Mouse (Mus musculus): ENCODE measurements around the gene Fam20b. TPM values are rescaled to one million over a fixed set of nuclear protein-coding genes. Genes with fewer than 3 reads are reported as not detected.

Gene Fam20b
- total RNA-seq, 2 experiments from 2014 or later: 59.9 to 61.3 TPM

DNA sequence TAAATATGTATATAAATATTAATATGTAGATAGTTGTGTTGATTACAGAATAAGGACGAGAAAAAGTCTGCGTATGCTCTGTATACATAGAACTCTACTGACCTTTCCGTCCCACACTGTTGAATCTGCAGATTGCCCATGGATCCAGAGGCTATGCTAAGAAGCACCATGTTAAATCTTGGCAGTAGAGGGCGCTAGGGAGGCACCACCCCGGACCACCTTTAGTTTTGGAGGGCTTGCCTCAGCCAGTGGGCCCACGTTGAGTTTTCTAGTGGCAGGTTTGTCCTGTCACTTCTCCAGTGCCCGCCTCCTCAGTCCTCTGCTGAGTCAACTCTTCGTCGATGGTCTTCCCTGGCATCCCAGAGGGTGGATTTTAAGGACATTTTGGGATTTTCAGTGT, 11.9 kb upstream of the Fam20b start:
- no peak for DNase-seq

DNA sequence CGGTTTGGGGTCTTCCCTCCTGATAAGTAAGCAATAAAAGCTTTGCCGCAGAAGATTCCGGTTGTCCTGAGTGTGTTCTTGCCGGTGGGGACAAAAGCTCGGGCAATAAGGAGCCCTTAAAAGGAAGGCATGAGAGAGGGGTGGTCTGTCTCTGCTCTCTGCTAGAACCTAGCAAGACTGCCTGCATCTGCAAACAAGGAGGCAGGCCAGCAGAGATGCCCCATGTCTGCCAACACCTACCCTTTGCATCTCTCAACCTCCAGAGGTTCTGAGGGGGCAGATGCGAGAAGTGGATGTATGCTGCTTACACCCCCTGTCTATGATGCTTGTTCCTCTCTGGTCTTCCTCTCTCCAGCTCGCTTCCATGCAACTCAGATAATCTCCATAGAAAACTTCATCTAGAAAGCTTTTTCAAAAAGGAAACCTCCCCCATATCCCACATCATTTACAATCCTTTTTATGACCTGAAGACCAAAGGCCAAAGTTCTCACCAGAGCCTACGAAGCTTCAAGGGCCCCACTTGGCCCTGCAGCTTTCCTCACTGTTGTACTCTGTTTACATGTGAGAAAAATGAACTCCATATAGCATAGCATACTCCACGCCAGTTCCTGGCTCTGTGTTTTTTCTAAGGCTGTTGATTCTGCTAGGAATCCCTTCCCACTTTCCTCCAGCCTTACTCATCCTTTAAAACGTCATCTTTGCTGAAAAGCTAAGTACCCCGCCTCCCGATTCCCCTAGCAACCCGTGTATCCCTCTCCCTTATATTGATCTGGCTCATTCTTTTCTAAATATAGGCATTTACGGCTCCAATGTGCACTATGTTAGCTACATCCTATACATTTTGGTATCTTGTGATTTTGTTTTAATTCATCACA, 8.6 kb upstream of the Fam20b start:
- no peak for DNase-seq

DNA sequence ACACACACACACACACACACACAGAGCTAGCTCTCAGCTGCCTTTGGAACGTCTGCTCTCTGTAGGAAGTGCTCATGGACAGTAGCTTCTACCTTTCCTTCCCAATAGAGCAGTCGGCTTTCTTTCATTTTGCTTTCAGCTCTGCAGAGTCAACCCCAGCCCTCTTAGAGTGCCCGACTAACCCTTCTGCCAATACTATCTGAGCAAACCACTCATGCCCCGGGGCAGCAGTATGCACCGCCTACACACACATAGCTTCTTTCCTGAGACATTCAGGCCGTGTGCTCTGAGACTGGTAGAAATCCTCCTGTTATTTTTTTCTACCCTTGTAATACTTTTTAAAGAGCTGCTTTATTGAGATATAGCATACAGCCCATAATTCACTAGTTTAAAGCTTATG, 3.2 kb upstream of the Fam20b start:
- DNase-seq: no peak

DNA sequence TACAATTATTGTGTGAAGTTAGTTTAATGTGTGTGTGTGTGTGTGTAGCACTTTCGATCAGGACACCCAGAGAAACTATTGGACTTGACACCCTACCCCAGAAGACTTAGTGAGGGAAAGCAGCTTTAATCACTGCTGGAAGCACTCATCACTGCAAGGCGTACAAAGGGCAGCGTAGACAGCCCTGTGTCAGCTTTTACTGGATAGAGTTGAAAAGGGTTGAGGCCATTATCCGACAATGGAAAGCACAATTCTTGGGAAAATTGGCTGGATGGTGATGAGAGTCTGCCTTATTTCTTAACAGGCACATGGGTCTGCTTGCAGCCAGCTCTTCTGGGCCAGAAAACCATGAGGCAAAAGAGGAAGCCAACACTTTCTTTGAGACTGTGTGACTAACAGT, 1.2 kb upstream of the Fam20b start:
- DNase-seq: peak in 1 of 2 experiments; percentile 12

DNA sequence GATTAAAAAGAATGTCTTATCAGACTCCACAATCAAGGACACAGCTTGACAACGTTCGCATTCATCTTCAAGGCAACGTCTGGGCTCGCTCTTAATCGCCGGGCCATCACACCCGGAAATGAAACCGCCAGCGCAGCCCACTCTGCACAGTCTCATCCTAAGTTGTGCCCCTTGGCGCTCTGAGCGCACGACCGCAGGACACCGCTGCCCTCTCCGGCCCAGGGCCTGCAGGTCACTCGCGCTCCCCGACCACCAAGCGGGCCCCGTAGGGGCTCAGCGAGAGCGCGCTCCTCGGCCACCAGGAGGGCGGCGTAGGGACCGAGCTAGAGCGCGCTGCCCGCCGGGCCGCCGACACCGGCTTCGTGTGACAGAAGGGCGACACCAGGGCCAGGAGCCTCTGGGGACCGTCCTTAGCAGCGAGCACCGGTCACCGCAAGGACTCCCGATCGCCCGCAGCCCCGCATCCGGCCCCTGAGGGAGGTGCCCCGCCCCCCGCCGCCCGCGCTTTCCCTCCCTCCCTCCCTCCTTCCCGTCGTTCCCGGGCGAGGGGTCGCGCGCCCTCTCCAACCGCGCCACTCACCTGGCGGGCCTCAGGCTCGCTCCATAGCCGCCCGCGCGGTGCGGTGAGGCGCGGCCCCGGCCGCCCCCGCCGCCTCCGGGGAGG, 468 bp downstream of the Fam20b start:
- DNase-seq: peak in 1 of 2 experiments; percentile 63

DNA sequence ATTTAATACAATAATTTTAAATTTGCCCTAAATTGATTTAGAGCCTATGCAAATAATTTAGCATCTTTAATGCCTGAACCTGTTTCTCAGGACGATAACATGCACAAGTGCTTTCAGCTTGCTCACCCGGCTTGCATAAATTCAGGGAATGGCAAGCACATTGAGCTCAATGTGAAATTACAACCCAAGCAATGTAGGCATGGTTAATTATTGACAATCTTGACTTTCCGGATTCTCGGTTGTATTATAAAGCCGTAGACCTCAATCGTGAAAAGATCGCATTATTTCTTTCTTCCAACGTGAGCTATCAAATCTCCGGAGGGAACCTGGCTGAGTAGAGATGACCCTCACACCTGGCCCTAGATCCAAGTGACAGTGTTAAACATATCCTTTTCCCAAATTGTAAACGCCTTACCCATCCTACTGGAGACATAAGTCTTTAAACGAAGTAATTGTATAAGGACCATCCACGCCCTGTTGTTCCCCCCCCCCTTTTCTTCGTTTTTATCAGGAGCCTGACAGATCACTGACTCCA, 1.1 kb downstream of the Fam20b start:
- peak in 1 of 2 experiments; percentile 17 for DNase-seq

DNA sequence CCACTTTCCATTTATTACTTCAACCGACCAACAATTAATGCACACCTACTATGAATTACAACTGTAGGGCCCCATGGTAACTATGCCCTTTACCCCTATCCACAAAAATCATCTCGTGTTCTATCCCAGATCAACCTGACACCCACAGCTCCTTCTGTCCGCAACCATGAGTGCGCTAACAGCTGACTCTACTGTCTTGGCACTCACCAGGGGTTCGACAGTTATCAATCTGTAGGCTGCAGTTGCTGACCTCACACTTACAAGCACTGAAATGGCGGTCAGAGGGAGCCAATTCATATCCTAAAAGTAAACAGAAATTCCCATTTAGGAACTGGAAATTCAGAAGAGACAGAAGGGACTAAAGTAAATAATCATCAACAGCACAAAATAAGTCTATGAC, 2.2 kb downstream of the Fam20b start:
- no peak for DNase-seq

DNA sequence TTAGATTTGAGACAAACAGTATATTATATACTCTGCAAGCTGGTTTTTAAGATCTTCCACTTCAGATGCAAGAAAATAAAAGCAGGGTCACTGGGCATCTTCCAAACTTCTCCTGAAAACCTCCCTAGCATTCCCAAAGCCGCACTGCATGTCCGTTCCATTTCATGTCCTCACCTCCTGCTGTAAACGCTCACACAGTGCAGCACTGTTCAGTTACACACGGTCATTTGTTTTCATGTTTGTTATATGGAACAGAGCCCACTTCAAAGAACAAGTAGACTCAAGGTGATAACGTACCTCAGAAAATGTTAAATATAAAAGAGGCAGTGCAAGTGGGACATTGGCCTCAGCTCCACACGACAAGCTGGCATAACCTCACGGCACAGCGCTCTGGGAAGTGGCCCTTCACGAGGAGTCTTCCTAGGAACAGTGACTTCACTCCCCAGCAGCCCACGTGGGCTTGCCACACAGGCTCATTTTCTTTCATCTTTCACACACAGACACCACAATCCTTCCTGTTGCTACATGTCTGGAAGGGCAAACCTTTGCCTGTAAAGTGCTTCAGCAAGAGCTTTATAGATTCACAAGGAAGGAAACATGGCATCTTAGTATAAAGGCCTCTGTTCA, 8.3 kb downstream of the Fam20b start:
- DNase-seq: no peak

DNA sequence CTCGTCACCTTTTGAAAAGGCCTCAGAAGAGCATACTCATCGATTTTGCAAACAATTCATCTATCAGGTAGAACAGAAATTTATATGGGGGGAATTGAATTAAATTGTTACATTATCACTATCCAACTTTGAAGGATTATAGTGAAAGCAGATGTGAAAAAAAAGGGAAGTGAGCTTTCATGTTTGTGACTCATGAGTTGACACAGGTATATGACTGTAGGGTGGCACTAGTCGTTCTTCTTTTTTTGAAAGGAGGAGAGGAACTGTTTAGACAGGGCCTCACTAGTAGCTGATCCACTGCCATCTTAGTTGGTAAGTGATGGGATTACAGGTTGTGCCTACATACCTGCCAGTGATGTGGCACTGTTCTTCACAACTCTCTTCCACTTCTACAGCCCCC, 10.2 kb downstream of the Fam20b start:
- DNase-seq: no peak

DNA sequence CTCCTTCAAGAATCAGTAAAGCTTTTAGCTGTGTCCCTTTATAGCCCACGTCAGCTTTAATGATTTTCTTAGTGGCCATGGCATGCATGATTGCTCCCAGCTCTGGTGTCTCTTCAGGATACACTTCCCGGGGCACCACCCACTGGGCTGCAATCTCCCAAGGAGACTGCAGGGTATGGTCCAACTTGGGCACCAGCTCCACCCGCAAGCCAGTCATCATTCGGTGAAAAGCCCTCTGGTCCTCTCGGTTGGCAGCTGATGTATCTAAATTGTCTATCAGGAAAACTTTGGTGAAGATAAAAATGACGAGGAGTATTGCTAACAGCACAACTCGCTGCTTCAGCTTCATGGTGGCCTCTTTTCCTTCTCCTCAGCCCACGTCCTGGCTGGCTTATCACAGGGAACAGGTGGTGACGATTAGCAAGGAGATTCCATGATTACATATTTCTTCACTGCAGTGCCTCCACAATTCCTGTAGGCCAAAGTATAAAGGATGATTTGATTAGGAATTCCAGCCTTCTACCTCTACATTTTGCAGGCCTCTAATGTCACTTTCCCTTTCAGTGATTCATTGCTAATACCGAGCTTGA, 13.1 kb downstream of the Fam20b start:
- no peak for DNase-seq

DNA sequence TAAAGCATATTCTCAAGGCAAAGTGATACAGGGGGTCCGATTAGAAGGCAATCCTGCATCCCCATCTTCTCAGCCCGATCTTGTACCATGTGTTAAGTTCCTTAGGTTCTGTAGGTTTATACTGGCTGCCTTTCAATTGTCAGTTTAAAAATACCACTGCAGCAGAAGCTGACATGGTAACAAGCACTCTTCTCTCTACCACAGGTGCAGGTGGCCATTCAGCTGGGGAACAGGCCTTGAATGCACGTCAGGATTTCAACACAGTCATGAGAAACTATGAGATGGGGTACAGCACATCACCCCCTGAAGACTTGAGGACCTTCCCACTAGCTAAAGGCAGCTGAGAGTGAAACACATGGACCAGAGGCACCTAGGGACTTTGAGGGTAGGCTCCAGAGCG, 15.4 kb downstream of the Fam20b start:
- DNase-seq: no peak

DNA sequence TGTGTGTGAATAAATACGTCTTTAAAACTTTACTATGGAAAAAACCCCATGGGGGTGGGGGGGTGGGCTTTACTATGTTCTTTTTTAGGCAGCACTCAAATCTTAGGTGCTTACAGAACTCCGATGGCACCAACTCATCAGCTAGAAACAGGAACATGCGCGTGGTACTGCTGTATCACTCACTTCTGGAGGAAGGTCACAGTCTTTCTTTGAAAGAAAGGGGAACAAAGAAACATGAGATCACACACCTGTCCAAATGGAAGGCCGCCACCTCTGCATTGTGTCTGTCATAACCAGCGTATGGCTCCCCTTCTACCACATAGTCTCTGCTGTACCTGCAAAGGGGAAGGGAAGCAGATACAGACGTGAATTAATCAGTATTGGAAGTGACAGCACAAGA, 16.7 kb downstream of the Fam20b start:
- DNase-seq: no peak

DNA sequence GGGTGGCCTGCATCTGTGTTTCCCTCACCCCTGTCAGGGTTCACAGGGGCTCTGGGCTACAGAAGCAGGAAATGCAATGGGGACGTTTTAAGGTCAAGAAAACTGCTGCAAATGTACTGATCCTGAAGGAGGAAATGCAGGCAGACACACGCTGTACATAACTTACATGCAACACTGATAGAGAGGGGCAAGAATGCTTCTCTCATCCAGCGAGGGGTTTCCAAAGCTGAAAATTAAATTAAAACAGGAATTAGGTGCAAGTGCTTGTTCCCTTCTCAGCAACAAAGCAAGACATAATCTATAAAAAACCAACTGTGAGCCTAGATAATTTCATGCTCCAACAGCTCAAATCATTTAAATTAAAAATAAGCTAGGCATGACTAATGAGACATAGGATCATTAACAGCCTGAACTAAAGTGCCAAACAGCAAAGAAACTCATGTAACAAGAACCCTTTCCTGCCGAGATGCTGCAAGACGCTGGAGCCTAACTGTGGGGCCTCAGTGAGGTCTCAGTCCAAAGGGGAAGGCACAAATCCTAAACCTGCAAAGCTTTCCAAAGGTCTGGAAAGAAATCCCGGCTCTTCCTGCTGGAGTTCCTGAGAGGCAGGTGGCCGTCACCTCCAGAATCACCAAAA, 32.7 kb downstream of the Fam20b start:
- DNase-seq: no peak

DNA sequence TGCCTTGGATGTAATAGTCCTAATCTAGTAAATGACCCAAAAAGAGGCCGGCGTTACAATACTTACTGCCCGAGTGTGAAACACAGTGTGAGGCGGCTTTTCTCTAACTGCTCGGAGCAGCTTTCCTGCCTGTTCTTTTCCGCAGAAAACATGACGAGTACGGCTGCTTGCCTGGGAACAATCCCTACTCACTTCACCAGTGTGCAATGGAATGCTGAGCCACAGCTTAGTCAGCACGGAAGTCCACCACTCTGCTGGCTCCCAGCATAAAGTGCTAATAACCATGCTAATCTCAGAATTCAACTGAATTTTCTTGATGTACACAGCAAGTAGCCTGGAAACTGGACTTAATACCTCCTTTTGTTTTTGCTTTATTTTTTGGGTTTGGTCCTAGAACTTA, 39.3 kb downstream of the Fam20b start:
- no peak for DNase-seq

DNA sequence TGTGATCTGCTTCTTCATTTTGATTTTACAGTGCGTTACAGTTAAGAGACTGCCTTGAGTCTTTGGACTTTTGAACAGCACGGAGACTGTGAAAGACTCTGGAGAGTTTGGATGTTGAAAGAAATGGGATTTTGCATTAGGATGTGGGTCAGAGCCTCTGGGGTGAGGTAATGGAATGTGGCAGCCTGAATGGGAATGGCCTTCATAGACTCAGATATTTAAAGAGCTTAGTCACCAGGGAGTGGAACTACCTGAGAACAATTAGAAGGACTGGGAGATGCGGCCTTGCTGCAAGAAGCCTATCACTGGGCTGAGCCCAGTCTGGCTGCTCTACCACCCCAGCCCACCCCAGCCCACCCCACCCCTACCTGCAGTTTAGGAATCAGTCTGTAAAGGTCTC, 41.7 kb downstream of the Fam20b start:
- DNase-seq: no peak

DNA sequence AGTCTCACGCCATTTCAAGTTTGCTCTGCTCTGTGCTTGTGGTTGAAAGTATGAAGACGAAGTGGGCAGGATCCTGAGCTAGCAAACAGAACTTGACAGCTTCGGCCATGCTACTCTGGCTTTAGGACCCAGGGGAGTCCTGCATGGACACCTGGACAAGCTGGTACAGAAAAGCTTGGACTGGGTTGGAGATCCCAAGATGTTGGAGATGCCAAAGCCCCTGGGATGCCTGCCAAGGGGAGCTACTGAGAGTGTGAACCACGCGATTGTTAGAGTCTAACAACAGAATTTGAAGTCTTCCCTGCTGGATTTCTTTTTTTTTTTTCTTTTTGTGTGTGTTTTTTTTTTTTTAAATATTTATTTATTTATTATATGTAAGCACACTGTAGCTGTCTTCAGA, 42.3 kb downstream of the Fam20b start:
- no peak for DNase-seq

DNA sequence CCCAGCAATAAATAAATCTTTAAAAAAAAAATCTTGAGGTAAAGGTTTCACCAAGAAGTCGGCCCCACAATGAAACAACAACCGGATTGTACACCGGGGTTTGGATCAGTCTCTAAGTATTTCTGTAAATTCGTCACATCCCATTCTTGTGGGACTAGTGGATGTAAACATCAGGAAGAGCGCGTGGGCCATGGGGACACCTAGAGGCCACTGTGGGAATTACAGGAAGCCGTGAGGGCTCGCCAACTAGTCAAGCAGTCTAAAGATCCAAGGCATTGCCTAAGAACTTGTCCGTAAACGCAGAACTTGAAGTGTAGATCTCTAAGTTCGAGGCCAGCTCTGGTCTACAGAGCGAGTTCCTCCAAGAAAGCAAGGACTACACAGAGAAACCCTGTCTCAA, 42.7 kb downstream of the Fam20b start:
- DNase-seq: peak; percentile 64 to 81

DNA sequence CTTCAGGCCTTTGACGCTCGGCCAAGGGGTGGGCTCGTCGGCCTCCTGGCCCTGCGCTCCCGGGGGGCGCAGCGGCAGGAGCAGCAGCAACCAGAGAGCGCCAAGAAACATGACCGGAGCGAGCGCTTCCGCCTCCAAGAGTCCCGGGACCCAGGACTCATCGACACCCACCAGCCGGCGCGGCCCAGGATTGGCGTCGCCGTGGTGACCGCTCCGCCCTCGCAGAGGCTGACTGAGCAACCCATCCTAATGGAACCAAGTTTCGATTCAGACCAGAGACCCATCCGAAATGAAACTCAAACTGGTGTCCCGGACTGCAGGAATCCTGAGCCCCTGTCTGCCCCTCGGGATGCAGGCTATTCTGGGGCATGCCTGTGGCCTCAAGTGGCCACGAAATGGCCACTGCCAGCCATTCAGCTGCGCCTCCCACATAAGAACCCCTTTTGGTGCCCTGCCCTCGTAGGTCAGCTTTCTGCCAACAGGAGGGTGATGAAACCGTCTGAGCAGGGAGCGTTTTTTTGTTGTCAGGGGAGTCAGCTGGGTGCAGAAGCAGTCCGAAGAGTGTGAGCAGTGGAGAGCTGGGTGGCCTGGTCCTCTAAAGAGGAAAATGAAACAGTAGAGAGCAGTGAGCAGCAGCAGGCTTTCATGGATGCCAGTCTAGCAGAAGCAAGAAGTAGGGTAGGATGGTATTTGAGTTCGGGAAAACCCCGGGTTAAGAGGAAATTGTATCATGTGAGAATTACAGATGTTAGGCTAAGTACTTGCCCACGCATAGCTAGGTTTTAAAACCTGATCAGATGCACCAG, 44.5 kb downstream of the Fam20b start, which contains the start of gene Tor3a:
TSS of gene Tor3a (minus strand) at position 162 of the 806 bp plus-strand sequence.
- DNase-seq: peak; percentile 88 to 94

DNA sequence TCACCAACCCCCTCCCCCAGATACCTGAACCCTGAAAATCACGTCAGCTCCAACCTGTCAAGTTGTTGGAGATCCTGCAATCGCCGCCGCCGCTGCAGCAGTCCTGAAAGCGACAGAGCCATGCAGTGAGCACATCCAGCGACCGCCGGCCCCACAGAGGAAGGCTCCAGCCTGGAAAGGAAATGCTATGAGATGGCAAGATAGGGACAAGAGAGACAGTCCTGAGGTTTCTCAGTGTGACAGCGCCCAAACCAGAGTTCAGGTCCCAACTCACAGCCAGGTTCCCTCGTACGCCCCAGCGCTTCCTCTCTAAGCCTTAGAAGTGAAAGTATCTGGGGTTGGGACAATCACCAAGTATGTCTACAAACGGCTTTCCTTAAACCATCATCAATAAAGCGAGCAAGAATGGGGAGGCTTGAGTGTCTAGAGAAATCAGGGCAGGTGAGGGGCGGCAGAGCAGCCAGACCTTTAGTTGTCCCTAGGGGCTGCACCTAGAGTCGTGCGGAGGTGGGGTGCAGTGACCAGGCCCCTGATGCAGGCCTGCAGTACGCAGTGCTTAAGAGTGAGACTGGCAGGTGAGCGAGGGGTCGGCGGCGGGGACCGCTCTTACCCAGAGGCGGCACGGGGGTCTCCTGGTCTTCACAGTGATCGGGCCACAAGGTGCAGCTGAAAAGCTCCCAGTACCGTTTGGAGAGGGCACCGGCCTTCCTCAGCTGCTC, 45.3 kb downstream of the Fam20b start:
- DNase-seq: peak; percentile 47 to 68

DNA sequence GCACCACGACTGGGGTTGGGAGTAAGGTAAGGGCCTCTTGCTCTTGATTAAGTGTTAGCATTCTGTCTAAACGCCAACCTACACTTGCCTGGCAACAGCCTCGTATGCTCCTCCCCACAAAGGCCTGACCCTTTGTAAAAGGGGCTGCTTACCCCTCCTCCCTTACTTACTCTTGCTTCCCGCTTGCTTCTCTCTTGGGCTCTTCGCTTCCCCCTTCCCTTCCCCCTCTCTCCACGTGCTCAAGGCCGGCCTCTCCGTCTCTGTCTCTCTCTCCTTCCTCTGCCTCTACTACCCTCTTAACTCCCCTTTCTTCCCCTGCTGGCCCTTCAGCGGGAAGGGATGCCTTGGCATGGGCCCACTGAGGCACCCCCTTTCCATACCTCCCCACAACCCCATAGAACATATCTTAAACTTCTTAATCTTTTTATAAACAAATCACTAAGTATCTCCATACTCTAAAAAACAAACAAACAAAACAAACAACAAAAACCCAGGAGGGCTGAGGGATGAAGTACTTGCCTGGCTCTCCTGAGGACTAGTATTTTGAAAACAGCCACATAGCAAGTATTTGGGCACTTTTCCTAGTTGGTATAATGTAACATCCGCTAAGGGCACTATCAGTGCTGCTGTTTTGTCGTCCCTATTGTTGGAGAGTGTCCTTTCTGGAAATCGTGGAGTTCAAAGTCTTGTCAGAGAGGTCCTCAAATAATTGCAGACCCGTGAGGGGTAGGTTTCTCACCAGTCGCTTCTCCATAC, 46.0 kb downstream of the Fam20b start:
- peak in 1 of 2 experiments; percentile 36 for DNase-seq
